Mouse (Mus musculus) thymus, postnatal 0 days (tissue): Measurements from ENCODE around the gene Malrd1. TPM values are rescaled to one million over a fixed set of nuclear protein-coding genes. Genes with fewer than 3 reads are reported as not detected.

Experiments used
- DNase-seq: peaks from one replicate; pipeline ENCODE4 v3.0.0-alpha.2; 2015; ENCODE audit warnings: low spot score
- polyA plus RNA-seq: library from polyadenylated mRNA; unstranded; fragments of >200 nt; fragmentation: Nextera tagmentation; extraction: Ambion mirVana; gene quantifications from 2 replicates; pipeline ENCODE4 v1.2.1, GENCODE M21; 2015

The Malrd1 gene
- polyA plus RNA-seq, 1 experiment from 2014 or later, result 0.07 TPM

- DNase-seq, result no peak
Measured at GRCm38 (mm10) chr2:16029752-16030151, 503.5 kb downstream of the Malrd1 start.

DNA sequence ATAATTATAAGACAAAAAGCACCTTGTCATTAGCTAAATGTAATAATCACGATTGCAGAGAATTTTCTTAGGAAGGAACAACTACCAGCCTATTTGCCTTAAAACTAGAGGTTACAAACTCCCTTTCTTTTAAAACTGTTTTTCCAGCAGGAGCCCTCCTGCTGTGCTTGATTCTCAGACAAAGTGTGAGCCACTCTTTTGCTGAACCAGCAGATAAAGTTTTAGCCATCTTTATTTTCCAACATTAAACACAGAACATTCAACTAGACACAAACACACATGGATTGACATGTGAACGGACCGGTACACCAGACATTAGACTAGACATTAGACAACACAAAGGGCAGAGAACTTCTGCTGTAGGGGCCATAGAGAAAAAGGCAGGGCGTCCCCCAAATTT lies 505.3 kb downstream of the Malrd1 start:
- no peak for DNase-seq

DNA sequence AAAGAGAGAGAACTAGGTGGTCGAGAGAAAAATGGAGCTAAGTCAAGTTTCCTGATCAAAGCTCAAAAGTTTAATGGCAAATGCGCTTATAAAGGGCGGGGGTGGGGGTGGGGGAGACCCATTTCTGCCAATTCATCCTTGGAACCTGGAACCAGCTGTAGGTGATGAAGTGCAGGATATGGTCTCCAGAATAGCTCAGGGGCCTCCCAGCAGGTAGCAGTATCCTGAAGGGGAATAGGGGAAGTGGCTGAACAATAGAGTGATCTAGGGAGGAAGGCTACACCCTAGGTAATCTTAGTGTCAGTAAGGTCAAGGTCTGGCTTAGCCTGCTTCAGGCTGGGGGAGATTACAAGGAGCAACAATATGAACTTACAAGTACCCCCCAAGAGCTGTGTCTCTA lies 506.5 kb downstream of the Malrd1 start:
- no peak for DNase-seq

DNA sequence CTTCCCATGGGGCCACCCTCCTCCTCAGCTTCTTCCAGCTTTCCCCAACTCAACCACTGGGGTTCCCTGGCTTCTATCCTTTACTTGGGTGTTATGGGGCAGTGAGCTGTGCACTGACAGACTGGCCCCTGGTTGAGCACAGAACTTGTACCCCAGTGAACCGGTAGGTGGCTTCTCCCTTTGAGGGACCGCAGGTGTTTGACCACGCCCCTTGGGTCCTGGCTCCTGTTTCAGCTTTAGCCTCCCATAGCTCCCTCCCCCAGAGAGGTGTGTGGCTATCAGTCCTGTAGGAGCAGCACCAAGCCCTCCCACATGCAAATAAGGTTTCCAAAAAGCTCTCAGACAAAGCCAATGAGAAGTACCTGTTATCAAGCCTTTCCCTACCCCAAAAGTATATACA lies 584.4 kb downstream of the Malrd1 start:
- DNase-seq, result no peak

- no peak for DNase-seq
Measured at GRCm38 (mm10) chr2:16113333-16113732, 587.1 kb downstream of the Malrd1 start.

GRCm38 (mm10) chr2:16147999-16148398 lies 621.7 kb downstream of the Malrd1 start:
- no peak for DNase-seq

DNA sequence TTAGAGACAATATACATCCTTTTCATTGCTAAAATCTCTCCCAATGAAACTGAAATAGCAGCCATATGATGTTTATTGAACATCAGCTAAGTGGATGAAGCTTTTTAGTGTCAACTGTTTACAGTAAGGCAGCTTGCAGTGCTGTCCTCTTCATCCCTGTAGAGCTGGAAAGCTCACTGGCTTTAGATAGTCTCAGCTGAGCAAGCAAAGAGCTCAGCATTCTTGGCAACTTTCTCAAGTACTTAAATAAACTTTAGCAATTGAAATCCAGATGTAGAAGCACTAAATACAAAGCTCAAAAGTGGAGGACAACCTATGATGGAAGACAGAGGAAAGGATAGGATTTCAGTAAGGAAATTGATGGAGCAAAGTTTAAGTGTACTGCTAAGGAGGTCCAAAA lies 626.3 kb downstream of the Malrd1 start:
- no peak for DNase-seq

- no peak for DNase-seq
Measured at GRCm38 (mm10) chr2:16163246-16163989, 637.1 kb downstream of the Malrd1 start.

GRCm38 (mm10) chr2:16168611-16169010 lies 642.3 kb downstream of the Malrd1 start:
- no peak for DNase-seq

DNA sequence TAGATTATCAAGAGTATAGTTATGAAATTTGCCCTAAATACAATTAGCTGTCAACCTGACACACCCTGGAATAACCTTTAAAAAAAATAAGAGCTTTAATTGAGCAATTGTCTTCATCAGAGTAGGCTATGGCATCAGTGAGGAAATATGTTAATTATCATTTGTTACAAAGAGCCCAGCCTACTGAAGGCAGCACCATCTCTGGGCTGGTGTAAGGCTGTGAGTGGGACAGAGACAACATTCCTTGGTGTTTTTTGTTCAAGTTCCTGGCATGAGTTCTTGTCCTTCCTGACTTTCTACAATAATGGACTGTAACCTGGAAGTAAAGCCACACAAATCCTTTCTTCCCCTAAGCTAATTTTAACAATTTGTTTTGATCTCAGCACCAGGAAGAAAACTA lies 645.8 kb downstream of the Malrd1 start:
- DNase-seq, result no peak

GRCm38 (mm10) chr2:16173355-16173754 lies 647.1 kb downstream of the Malrd1 start:
- no peak for DNase-seq

GRCm38 (mm10) chr2:16182140-16182539 lies 655.9 kb downstream of the Malrd1 start:
- DNase-seq, result no peak

DNA sequence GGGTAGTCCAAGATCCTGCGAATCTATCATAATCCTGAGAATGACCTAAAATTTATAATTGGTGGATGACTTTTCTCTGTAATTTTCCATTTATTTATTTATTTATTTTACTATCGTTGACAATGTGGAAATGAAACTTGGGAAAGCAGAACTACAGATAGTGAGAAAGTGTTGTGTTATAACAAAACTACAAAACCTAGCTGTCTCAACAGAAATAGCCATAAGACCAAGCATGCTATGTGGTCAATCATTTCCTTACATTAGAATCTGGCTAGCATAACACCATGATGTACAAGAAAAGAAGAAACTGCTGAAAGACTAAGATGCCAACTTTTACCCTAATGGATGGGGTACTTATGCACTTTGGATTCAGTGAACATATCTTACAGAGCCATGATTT lies 656.9 kb downstream of the Malrd1 start:
- DNase-seq, result no peak

GRCm38 (mm10) chr2:16210016-16210415 lies 683.7 kb downstream of the Malrd1 start:
- DNase-seq, result no peak

DNA sequence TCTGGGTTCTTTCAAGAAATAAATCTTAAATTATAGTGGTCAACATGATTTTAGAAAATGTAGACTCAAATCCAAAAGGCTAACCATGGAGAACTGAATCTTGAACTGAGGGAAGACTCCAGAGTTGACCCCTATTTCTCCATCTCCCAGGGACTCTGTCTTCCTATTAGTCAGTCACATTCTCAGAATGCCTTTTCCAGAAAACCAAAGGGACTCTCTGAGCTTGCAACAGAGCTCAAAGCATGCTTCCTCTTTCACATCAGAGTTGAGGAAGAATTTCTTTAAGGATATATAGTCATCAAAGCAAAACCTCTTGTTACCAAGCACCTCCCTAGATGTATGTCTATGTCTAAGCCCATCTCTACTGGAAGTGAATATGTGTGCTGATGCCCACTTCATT lies 686.5 kb downstream of the Malrd1 start:
- no peak for DNase-seq

- no peak for DNase-seq
Measured at GRCm38 (mm10) chr2:16214111-16214510, 687.8 kb downstream of the Malrd1 start.

DNA sequence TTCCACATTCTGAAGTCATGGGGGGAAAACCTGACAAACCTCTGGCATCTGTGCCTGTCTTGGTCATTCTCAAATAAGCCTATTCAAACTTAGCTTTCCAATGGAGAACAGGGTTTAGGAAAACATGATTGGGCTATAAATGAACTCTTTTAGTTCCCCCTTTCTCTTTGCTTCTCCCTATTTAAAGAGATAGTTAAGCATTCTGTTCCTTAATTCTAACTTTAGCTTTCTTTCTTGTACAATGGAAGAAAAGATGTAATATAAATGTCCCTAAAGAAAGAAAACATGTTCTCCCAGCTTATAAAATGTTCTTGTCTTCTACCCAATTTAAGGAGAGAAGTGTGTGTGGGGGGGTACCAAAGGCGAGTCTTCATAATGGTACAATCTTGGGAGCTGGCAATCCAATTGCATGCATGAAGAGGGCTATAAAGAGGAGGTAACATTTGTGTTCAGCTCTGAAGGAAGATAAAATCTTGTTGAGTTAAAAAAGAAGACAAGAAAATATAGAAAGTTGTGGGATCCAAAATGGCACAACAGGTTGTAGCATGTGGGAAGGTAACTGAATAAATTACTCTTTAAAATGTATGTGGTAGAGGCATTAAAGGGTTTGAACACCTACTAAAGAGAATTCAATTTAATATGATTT lies 702.0 kb downstream of the Malrd1 start:
- no peak for DNase-seq

- DNase-seq, result no peak
Measured at GRCm38 (mm10) chr2:16240861-16241260, 714.6 kb downstream of the Malrd1 start.

GRCm38 (mm10) chr2:16243097-16243496 lies 716.8 kb downstream of the Malrd1 start:
- DNase-seq, result no peak

DNA sequence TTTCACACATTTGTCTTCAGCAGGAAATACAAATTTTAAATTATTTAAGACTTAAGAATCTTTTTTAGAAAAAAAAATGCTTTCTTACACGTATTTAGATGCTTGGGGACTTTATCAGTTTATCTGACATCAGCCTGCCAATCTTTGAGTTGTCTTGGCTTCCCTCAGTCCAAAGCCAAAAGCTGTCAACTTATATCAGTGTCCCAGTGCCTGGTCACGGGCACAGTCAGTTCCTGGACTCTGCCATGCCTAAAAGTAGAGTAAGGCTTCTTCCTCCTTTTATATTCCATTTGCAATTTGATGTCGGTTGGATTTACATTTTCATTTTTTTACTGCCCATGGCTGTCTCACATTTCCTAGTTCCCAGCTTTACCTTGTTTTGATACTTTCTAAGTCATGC lies 722.6 kb downstream of the Malrd1 start:
- no peak for DNase-seq

GRCm38 (mm10) chr2:16252274-16252673 lies 726.0 kb downstream of the Malrd1 start:
- DNase-seq, result no peak
